Mouse (Mus musculus): ENCODE measurements around the gene March1.

GRCm38 (mm10) chr8:66488556-66488955 is 870.9 kb downstream of the March1 start:
- TF ChIP-seq CTCF (IDR thresholded peaks at IDR 0.05; ENCODE audit: borderline replicate concordance, insufficient read depth, low read depth, low read length) (no peak), POLR2A (IDR thresholded peaks at IDR 0.05; ENCODE audit: borderline replicate concordance, insufficient read depth, low read length) (no peak)

Data from cerebellum, adult 2 months (tissue).